Mouse (Mus musculus): ENCODE results near the gene Mptx2.

DNA sequence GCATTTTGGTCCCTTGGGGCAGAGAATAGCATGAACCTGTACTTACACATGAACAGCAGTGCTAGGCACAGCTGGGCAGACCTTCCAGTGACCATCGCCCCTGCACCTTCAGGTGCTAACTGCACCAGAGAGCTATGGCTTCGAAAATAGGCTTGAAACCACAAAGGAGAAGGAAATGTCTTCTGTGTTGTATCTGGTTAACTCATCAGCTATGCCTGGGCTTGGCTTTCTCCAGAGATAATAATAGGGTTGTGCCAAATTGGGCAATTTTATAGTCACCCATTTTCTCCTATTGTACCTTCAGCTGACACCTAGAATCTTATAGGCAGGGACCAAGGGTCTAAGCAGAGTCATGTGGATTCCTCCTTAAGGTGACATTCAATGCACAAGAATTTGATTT is 50.5 kb downstream of the Mptx2 start, which contains the start of gene Fcer1a:
- TF ChIP-seq CTCF (IDR thresholded peaks at IDR 0.05; ENCODE audit: control insufficient read depth, insufficient read depth, insufficient read length) = no peak
- TF ChIP-seq MYOG (IDR thresholded peaks at IDR 0.05; ENCODE audit: control insufficient read depth, extremely low read depth, insufficient read length) = no peak
- no peak for TF ChIP-seq FOSL1 (IDR thresholded peaks at IDR 0.05; ENCODE audit: insufficient read depth, low read length, poor library complexity, severe bottlenecking)

Measured in C2C12 (cell line).